ENCODE assay signal across 8 mouse cellular contexts in the genomic region with DNA sequence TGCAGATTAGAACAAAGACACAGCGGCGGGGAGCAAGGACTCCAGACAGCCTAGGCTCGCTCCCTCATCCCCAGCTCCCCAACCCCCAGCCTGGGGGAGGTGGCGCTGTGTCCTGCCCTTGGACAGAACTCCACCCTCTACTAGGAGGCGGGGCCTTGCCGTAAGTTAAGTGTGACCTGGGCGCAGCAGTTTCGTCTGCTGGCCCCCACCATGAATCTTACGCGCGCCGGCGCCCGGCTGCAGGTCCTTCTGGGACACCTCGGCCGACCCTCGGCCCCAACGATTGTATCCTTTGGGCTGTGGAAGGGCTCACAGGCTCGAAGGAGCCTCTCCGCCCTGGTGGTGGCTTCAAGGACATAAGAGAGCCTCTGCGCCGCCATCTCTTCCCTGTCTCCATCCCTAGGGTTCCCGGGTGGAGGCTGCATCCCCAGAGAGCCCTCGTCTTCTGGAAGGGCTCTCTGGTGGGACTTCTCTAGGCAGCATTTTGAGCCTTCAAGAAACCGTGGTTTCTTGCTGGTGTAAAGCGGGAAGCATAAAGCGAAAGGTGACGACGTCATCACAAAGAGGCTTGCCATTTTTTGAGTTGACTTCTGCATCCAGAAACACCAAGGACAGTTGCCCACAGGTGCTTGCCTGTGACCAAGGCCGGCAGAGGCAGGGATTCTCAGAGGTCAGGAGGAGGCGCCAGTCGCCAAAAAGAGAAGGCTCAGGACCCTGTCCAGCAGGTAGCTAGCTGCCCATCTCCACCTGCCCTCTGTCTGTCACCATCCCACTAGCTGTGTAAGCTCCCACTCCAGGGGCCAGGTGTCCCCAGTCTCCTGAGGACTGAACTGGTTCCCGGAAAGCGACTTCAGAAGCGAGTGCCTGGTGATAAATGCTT. TPM values are rescaled to one million over a fixed set of nuclear protein-coding genes. Genes with fewer than 3 reads are reported as not detected.
DNase-seq lines count a peak whose midpoint lies in the region; TF ChIP-seq lines count a peak whose summit lies in the region.

A gene (plus strand): TSS at position 160 of the 880 bp plus-strand sequence.

- DNase-seq in adipocyte (ENCODE audit: low spot score): peak; percentile 61
- peak; percentile 92 for DNase-seq in embryo, embryonic 10 days (ENCODE audit: low spot score)
- peak; percentile 82 for DNase-seq in gastrocnemius, postnatal 10 days
- DNase-seq in hindlimb bud, embryonic 11.5 days (ENCODE audit: extremely low spot score, low read depth, low spot score): peak; percentile 39
- peak; percentile 81 for DNase-seq in left cerebral cortex, adult 2 months (ENCODE audit: extremely low spot score in 1 of 2, low spot score in 2 of 2)
- peak; percentile 46 for DNase-seq in retina, postnatal 7 days (ENCODE audit: low read depth, low spot score)
- peak; percentile 85 to 89 for DNase-seq in urinary bladder, adult 18-20 months (ENCODE audit: low spot score in 2 of 2)

- H3K36me3 ChIP-seq in macrophage (ENCODE audit: inconsistent target): peaks cover 15% of the 10 kb centered on the region

- no peaks in the 10 kb centered on the region for H3K79me2 ChIP-seq in macrophage (ENCODE audit: inconsistent target)

- intact Hi-C loops in left cerebral cortex, adult 2 months (cut with DNase I): loop anchor here (5.0 to 10.0 kb wide), 3 partner anchors 73 to 886 kb away; a partner anchor contains a TSS

- H3K27ac ChIP-seq in left cerebral cortex, adult 2 months: peak within 1 kb of the TSS; percentile 99
- peak within 1 kb of the TSS; percentile 87 for H3K27ac ChIP-seq in macrophage

- 8% methylated on average over 32 of the region's 35 CpGs for WGBS in macrophage (ENCODE audit: missing documents)

- peak; percentile 37 for TF ChIP-seq CTCF in left cerebral cortex, adult 2 months (IDR thresholded peaks at IDR 0.05)

- peak within 1 kb of the TSS; percentile 85 for H3K4me3 ChIP-seq in left cerebral cortex, adult 2 months
- H3K4me3 ChIP-seq in macrophage (ENCODE audit: inconsistent target): peak within 1 kb of the TSS; percentile 85

RNA-seq across cellular contexts. Expression of the gene that starts here (rescaled TPM):
- total RNA-seq in gastrocnemius, postnatal 10 days (2021): 10 to 100 TPM; 71.6 to 83.9 TPM
- 100 to 1,000 TPM in 1 of 2 experiments, 10 to 100 TPM in 1; 97.0 to 103 TPM for total RNA-seq in left cerebral cortex, adult 2 months (2021)
- 10 to 100 TPM in 22 of 26 experiments, 1 to 10 TPM in 4; 5.4 to 84.1 (median 43.0) TPM for total RNA-seq in macrophage (2018; cell fraction: chromatin; rRNA removed)
- total RNA-seq in macrophage (2018; cell fraction: cytosol; rRNA removed): 100 to 1,000 TPM in 1 of 26 experiments, 10 to 100 TPM in 25; 48.2 to 103 (median 72.4) TPM
- 10 to 100 TPM; 11.9 to 67.6 (median 38.8) TPM for total RNA-seq in macrophage (2018; cell fraction: nucleus; rRNA removed)
- polyA plus RNA-seq in macrophage (2018): 56.1 to 78.9 TPM (median 69.0 TPM) in 3 replicates

Comparison
In these comparisons a context has a peak if more than half of its experiments do, and no peak if none do; other contexts are left out.
1. Peak in every context shown above with its lines: DNase-seq, H3K4me3 ChIP-seq and H3K27ac ChIP-seq.
2. DNase-seq: peak in every context shown above with its lines; median percentile 92 in embryo, embryonic 10 days; 87 in urinary bladder, adult 18-20 months; 82 in gastrocnemius, postnatal 10 days; 81 in left cerebral cortex, adult 2 months; 61 in adipocyte; 46 in retina, postnatal 7 days; 39 in hindlimb bud, embryonic 11.5 days.